Mouse (Mus musculus) Patski (cell line): ENCODE data around the gene L3mbtl4. TPM values are rescaled to one million over a fixed set of nuclear protein-coding genes. Genes with fewer than 3 reads are reported as not detected.
"Not testable (repeated sequence)": the region's sequence is repeated elsewhere in the genome, so short reads cannot be mapped to it uniquely, and the experiment has no call there.

Experiments used
- ATAC-seq: fragments of 100-300 bp; one replicate; pipeline ENCODE4 v1.8.0; 2021
- CTCF ChIA-PET: fragments of 350-600 bp; sonication (Branson Sonifier 250); formaldehyde crosslinking; loops from one replicate; lab custom pipeline; 2022; ENCODE audit warnings: inconsistent platforms; lab: Charles Lee
- POLR2A ChIA-PET: fragments of 350-600 bp; sonication (Branson Sonifier 250); formaldehyde crosslinking; loops from one replicate; lab custom pipeline; 2022; ENCODE audit warnings: antibody characterized with exemption, inconsistent platforms; lab: Charles Lee
- DNase-seq: peaks from one replicate; pipeline ENCODE4 v3.0.0-alpha.2; 2011; ENCODE audit warnings: low read depth, low spot score
- H3K27me3 ChIP-seq: fragments of 371-371 bp; one replicate; pipeline ENCODE4 v1.5.1; 2021
- CTCF ChIP-seq: fragments of 100-300 bp; IDR thresholded peaks from one replicate; pipeline ENCODE4 v1.5.1; 2021
- in situ Hi-C: fragments of 300-500 bp; cut with MboI; formaldehyde crosslinking; loops from 3 replicates; pipeline ENCODE4 v1.11.1; 2018; ENCODE audit warnings: low pct_unique_long_range_greater_than_20kb, mixed read lengths
- polyA plus RNA-seq: library from polyadenylated mRNA; unstranded; gene quantifications from one replicate; pipeline ENCODE4 v1.2.3, GENCODE M21; 2021

The L3mbtl4 gene
- polyA plus RNA-seq, 1 experiment from 2014 or later, result 0.35 TPM

DNA sequence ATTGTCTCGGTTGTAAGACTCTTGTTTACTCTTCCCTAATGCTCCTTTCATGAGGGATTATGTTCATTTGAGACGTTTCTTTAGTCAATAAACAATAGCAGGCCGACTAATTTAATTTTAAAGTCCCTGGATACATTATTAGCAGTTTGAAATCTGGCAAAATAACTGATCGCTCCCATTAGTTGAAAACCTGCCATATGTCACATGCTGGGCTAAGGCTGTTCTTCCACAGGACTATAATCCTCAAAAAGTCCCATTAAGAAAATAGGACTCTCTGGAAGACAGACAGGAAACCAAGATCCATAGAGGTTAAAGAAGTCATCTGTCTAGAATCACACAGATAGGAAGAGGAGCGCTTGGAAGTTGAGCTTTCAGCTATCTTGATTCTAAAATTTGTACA is 114.9 kb downstream of the L3mbtl4 start:
- CTCF ChIA-PET, result no interaction called here
- in situ Hi-C loops, result no loop called here

DNA sequence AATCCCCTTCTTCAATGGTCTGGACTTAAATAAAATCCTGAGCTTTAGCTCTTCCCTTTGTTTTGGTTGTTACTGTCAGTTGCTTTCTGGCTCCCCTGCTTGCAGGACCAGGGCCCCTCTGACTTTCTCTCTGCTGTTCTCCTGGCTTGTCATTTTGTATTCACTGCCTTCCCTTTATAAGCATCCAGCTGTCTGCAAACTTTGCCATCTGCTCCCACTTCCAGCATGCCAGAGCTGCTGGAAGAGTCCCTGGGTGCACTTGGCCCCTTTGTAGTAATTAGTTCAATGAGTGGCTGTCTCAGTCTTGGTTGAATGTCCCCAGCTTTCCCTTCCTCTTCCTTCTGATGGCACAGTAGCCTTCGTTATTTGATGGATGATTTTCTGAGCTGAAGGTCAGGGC is 132.4 kb downstream of the L3mbtl4 start:
- in situ Hi-C loops, result no loop called here
- CTCF ChIA-PET, result no interaction called here
- TF ChIP-seq CTCF, result no peak
- ATAC-seq (no peak), DNase-seq (no peak)
- H3K27me3 ChIP-seq, result no peaks in the 10 kb centered on the region
- POLR2A ChIA-PET, result interaction anchor here (0.6 kb wide), 1 partner anchor 65 kb away, joined by 3 read pairs; no protein-coding TSS in a partner anchor

More for the DNA sequence above, 114.9 kb downstream of the L3mbtl4 start:
- DNase-seq (no peak), ATAC-seq (no peak)
- POLR2A ChIA-PET, result no interaction called here
- TF ChIP-seq CTCF, result no peak
- no peaks in the 10 kb centered on the region for H3K27me3 ChIP-seq

DNA sequence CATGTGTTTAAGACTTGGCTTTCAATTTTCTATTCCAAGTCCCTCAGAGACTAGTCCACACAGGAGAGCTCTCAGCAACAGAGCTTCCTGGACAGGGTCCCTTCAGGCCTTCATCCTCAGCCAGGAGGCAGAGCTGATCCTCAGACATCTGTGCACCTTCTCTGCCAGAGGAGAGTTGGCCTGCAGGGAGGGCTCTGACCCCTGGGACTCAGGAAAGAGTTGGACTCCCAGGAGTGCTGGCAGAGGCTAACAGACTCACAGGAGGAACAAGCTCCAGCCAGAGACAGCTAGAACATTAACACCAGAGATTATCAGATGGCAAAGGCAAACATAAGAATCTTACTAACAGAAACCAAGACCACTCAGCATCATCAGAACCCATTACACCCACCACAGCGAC is 133.5 kb downstream of the L3mbtl4 start:
- DNase-seq, ATAC-seq, H3K27me3 ChIP-seq, in situ Hi-C loops, POLR2A ChIA-PET, CTCF ChIA-PET: not testable (repeated sequence)

DNA sequence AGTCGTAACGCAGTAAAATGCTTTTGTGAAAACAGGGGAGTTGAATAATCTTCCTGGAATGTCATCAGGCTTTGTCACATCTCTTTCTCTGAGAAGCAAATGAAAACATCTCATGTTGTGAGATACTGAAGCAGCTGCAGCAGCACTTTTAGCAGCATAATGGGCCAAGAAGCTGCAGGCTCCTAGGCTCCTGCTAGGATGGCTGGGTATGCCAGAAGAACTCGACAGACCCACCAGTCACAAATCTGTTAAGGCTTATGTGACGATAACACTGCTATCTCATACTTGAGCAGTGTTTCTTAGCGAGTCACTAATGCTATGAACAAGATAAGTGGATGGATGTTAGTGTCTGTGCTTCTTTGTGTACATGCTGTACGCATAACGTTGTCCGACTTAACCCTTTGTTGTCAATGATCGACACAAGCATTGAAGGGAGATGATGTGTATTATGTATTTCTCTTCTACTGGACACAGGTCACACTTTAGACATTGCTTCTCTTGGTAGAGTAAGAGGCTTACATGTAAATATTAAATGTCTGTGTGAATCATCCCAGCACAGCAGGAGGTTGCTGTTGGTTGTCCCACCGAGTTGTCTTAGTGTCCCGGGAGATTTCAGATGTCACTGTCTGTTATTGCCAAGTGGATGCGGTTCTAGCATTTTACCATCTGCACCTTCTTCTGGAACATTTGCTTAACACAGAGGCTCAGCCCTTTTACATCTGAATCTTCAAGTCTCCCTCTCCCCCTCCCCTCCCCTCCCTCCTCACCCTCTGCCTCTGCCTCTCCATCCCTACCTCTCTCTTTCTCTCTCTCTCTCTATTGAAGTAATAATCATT is 149.3 kb downstream of the L3mbtl4 start:
- no peaks in the 10 kb centered on the region for H3K27me3 ChIP-seq
- POLR2A ChIA-PET, result no interaction called here
- DNase-seq (no peak), ATAC-seq (no peak)
- CTCF ChIA-PET, result no interaction called here
- no peak for TF ChIP-seq CTCF
- in situ Hi-C loops, result no loop called here

DNA sequence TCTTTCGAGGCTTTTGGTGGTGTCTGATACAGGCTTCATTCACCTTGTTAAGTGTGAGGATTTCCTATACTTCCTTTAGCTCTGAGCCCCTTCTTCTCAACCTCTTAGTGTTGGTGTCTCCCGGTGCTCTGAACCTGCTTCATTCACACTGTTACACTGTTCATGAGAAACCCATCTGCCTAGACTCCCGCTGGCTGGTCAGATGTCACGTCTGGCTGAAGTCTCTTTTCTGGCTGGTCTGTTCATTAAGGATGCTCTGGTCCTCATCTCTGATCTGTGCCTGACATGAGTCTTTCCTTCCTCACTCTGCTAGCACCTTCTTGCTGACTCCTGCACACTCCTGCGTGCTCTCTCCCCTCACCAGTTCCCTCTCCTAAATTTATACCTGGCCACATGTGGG is 160.0 kb downstream of the L3mbtl4 start:
- in situ Hi-C loops, result no loop called here
- no peak for TF ChIP-seq CTCF
- CTCF ChIA-PET, result no interaction called here
- POLR2A ChIA-PET, result no interaction called here
- ATAC-seq (no peak), DNase-seq (no peak)
- H3K27me3 ChIP-seq, result no peaks in the 10 kb centered on the region

DNA sequence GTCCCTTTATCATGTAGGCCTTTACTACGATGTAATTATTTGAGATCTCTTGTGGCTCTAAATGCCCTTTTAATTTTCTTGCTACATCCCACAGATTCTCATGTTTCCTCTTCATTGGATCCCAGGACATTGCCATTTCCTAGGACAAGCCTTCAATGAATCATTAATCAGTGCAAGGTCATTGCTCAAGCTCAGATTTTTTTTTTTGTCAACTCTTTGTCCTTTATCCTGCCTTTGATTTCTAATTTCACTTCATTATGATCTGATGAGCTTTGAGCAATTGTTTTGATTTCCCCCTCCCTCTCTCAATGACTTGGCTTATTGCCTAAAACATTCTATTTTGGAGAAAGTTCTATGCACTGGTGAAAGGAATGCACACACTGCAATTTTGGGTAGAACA is 177.3 kb downstream of the L3mbtl4 start:
- DNase-seq (no peak), ATAC-seq (no peak)
- in situ Hi-C loops, result no loop called here
- POLR2A ChIA-PET, result interaction anchor here (0.6 kb wide), 1 partner anchor 46 kb away, joined by 4 read pairs; no protein-coding TSS in a partner anchor
- no peak for TF ChIP-seq CTCF
- no peaks in the 10 kb centered on the region for H3K27me3 ChIP-seq
- CTCF ChIA-PET, result no interaction called here

DNA sequence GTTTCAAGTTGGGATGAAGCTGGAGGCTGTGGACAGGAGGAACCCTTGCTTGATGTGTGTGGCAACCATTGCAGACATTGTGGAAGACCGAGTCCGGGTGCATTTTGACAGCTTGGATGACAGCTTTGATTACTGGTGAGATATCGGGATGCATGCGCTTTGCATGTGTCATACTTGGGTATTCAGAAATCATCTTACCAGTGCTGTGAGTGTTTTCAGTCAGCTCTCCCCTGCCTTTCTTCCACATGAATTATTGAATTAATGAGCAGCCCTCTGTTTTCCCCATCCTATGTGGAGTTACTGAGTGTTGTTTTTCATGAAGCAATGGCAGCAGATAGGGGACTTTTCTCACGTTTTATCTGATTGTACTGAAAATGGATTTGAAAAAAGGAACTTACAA is 187.9 kb downstream of the L3mbtl4 start:
- no peak for ATAC-seq
- H3K27me3 ChIP-seq, result no peaks in the 10 kb centered on the region
- TF ChIP-seq CTCF, result no peak
- POLR2A ChIA-PET, result no interaction called here
- no peak for DNase-seq
- in situ Hi-C loops, result no loop called here
- CTCF ChIA-PET, result no interaction called here

DNA sequence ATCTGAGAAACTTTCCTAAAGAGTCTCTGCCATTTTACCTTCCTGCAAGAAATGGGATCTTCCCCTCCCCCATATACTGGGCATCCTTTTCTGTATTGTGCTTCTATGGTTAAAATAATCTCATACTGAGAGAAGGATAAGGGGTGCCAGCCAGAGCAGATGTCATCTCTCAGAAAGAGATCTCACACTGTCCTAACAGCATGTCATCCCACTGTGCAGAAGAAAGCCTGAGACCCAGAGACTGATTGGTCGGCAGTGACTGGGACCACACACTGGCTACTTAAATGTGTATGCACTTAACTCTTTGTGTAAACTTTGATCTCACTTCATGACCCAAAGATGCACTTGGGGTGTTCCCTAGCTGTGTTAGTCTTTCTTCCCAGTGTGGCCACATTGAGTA is 193.7 kb downstream of the L3mbtl4 start:
- DNase-seq, result no peak
- ATAC-seq, result no peak
- TF ChIP-seq CTCF, result no peak
- ChIA-PET POLR2A (no interaction called here), CTCF (no interaction called here)
- in situ Hi-C loops, result no loop called here
- no peaks in the 10 kb centered on the region for H3K27me3 ChIP-seq

DNA sequence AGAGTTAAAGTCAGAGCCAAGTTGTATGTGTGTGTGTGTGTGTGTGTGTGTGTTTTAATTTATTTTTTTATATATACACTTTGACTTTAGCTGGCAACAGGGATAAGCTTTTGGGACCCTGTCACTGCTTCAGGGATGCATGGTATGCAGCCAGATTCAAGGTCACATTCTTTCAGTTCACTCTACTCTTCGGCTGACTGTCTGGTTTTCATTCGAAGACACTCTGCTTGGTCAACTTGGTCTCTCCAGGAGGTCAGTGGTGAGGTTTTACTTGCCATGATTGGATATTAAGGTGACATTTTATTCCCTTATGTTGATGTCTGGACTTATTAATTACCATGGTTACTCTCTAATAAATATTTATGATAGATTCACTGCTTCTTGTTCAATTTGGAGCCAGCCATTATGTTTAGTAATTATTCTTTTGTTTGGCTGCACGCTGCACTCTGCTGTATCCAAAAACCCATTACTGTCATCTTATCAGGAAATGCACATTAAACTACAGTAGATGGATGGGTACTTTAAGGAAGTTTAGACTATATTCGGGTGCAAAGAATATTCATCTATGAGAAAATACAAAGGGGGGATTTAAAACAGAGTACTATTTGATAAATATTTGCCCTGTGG is 216.6 kb downstream of the L3mbtl4 start:
- in situ Hi-C loops, result no loop called here
- ChIA-PET POLR2A (no interaction called here), CTCF (no interaction called here)
- ATAC-seq, result no peak
- no peak for TF ChIP-seq CTCF
- no peaks in the 10 kb centered on the region for H3K27me3 ChIP-seq
- DNase-seq, result no peak

DNA sequence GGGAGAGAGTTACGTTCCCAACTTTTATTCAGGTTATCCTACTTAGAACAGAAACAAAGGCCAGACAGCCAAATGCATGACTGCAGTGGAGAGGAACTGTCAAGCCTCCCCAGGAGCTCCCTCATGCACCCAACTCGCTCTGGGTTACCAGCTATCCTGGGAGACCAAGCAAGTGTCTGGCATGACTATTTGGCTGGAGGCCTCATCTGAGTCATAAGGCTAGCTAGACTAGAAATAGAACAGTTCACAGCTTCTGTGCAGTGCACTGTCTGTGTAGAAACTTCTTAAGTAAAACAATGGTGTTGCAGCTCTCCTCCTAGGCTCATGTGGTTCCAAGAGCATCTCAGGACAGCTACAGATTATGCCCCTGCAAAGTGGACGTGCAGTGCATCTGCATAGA is 218.6 kb downstream of the L3mbtl4 start:
- DNase-seq (no peak), ATAC-seq (no peak)
- TF ChIP-seq CTCF, result no peak
- ChIA-PET POLR2A (no interaction called here), CTCF (no interaction called here)
- in situ Hi-C loops, result no loop called here
- no peaks in the 10 kb centered on the region for H3K27me3 ChIP-seq

DNA sequence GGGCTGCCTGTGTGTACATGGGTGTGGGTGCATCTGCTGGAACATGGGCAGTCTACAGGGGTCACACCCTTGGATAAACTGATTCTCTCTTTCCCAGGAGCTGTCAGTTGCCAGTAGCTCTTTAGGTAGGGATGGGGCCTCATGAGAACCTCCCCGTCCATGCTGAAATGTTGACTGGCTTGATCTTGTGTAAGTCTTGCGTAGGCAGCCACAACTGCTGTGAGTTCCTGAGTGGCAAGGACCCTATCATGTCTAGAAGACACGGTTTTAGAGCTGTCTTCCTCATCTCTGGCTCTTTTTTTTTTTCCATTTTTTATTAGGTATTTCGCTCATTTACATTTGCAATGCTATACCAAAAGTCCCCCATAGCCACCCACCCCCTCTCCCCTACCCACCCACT is 229.4 kb downstream of the L3mbtl4 start:
- in situ Hi-C loops, POLR2A ChIA-PET, ATAC-seq: not testable (repeated sequence)

More for the DNA sequence above, 229.4 kb downstream of the L3mbtl4 start:
- H3K27me3 ChIP-seq, DNase-seq, CTCF ChIA-PET: not testable (repeated sequence)
